Mouse (Mus musculus) left cerebral cortex, postnatal 36 days (tissue): ENCODE data around the gene Maea. TPM values are rescaled to one million over a fixed set of nuclear protein-coding genes. Genes with fewer than 3 reads are reported as not detected.
A peak's percentile ranks its signal among the peaks of the same experiment; 100 is the strongest.

Experiments used
- DNase-seq, 2 experiments: peaks; one replicate each; pipeline ENCODE4 v3.0.0; 2021 to 2022; ENCODE audit warnings: low spot score in 2 of 2, mixed read lengths in 1 of 2
- intact Hi-C: fragments of 180-260 bp; cut with DNase I; formaldehyde crosslinking; loops from one replicate; pipeline ENCODE4 v1.15.1; 2025
- total RNA-seq, 2 experiments: library from RNA; stranded (reverse); gene quantifications; 2 replicates each; pipeline ENCODE4 v1.2.3; 2021

Gene Maea
- total RNA-seq, 2 experiments from 2014 or later, result 91.2 to 97.2 TPM

GRCm38 (mm10) chr5:33351556-33352272 lies 16.4 kb downstream of the Maea start:
- intact Hi-C loops, result no loop called here

GRCm38 (mm10) chr5:33352273-33352645 lies 16.9 kb downstream of the Maea start:
- intact Hi-C loops, result no loop called here
- no peak for DNase-seq

More at GRCm38 (mm10) chr5:33351556-33352272, 16.4 kb downstream of the Maea start:
- no peak for DNase-seq

- DNase-seq, result no peak
- intact Hi-C loops, result no loop called here
Observed at GRCm38 (mm10) chr5:33353011-33353410, 17.7 kb downstream of the Maea start.

- intact Hi-C loops, result no loop called here
- DNase-seq, result no peak
Observed at GRCm38 (mm10) chr5:33357494-33357893, 22.2 kb downstream of the Maea start.

GRCm38 (mm10) chr5:33358467-33358866 lies 23.2 kb downstream of the Maea start:
- intact Hi-C loops, result no loop called here
- no peak for DNase-seq

- DNase-seq, result no peak
- intact Hi-C loops, result no loop called here
Observed at GRCm38 (mm10) chr5:33363263-33363662, 28.0 kb downstream of the Maea start.

GRCm38 (mm10) chr5:33368651-33369050 lies 33.3 kb downstream of the Maea start:
- intact Hi-C loops, result no loop called here
- no peak for DNase-seq

- intact Hi-C loops, result loop anchor here (5.0 kb wide), 1 partner anchor 169 kb away; no protein-coding TSS in a partner anchor
- DNase-seq, result no peak
Observed at GRCm38 (mm10) chr5:33371137-33371536, 35.8 kb downstream of the Maea start.

- no peak for DNase-seq
- intact Hi-C loops, result loop anchor here (5.0 kb wide), 1 partner anchor 169 kb away; no protein-coding TSS in a partner anchor
Observed at GRCm38 (mm10) chr5:33371668-33372067, 36.4 kb downstream of the Maea start.

- no peak for DNase-seq
- intact Hi-C loops, result loop anchor here (5.0 kb wide), 1 partner anchor 170 kb away; no protein-coding TSS in a partner anchor
Observed at GRCm38 (mm10) chr5:33372331-33373038, 37.2 kb downstream of the Maea start.

GRCm38 (mm10) chr5:33377176-33377575 lies 41.9 kb downstream of the Maea start:
- no peak for DNase-seq
- intact Hi-C loops, result loop anchor here (5.0 kb wide), 1 partner anchor 40 kb away; the partner anchor contains the start of gene Maea

GRCm38 (mm10) chr5:33377801-33378301 lies 42.5 kb downstream of the Maea start:
- intact Hi-C loops, result loop anchor here (1.0 to 5.0 kb wide), 2 partner anchors 41 to 104 kb away; partner anchors contain the start of genes Ctbp1 and Maea
- DNase-seq, result no peak

GRCm38 (mm10) chr5:33378302-33378854 lies 43.1 kb downstream of the Maea start, which contains the start of gene Uvssa:
Gene Uvssa, plus strand, starts transcription at chr5:33378549.
- intact Hi-C loops, result loop anchor here (1.0 to 5.0 kb wide), 2 partner anchors 41 to 104 kb away; partner anchors contain the start of genes Ctbp1 and Maea
- peak; percentile 99 for DNase-seq

- DNase-seq, result no peak
- intact Hi-C loops, result no loop called here
Observed at GRCm38 (mm10) chr5:33387550-33387949, 52.2 kb downstream of the Maea start.

GRCm38 (mm10) chr5:33393803-33394202 lies 58.5 kb downstream of the Maea start:
- intact Hi-C loops, result loop anchor here (2.0 kb wide), 2 partner anchors 103 to 195 kb away; no protein-coding TSS in a partner anchor
- DNase-seq, result peak; percentile 73 to 78

GRCm38 (mm10) chr5:33395693-33396092 lies 60.4 kb downstream of the Maea start:
- intact Hi-C loops, result loop anchor here (5.0 kb wide), 1 partner anchor 47 kb away; no protein-coding TSS in a partner anchor
- no peak for DNase-seq

- intact Hi-C loops, result loop anchor here (5.0 kb wide), 1 partner anchor 45 kb away; no protein-coding TSS in a partner anchor
- DNase-seq, result no peak
Observed at GRCm38 (mm10) chr5:33396828-33397227, 61.5 kb downstream of the Maea start.

- intact Hi-C loops, result no loop called here
- no peak for DNase-seq
Observed at GRCm38 (mm10) chr5:33400819-33401218, 65.5 kb downstream of the Maea start.

- intact Hi-C loops, result no loop called here
- no peak for DNase-seq
Observed at GRCm38 (mm10) chr5:33420313-33420712, 85.0 kb downstream of the Maea start.
